Mouse (Mus musculus) lung, embryonic 16.5 days (tissue): ENCODE results near the gene Spata2l. TPM values are rescaled to one million over a fixed set of nuclear protein-coding genes. Genes with fewer than 3 reads are reported as not detected.
A peak's percentile ranks its signal among the peaks of the same experiment; 100 is the strongest.
"Not testable (repeated sequence)": the region's sequence is repeated elsewhere in the genome, so short reads cannot be mapped to it uniquely, and the experiment has no call there.

Experiments
- ATAC-seq: fragments of 200-750 bp; cut with Nextera tagmentation; 2 replicates; pipeline ENCODE4 v1.8.0; 2017; ENCODE audit warnings: low read depth, mild to moderate bottlenecking, moderate library complexity
- H3K27ac ChIP-seq: fragments of 300-500 bp; sonication (generic); 2 replicates; pipeline ENCODE4 v1.5.1; 2014; ENCODE audit warnings: mild to moderate bottlenecking, control low read depth, low read length
- H3K27me3 ChIP-seq: fragments of 300-500 bp; sonication (generic); 2 replicates; pipeline ENCODE4 v1.6.1; 2014; ENCODE audit warnings: low read depth, low read length, mixed read lengths; ENCODE audit not compliant: control insufficient read depth, insufficient read depth
- H3K36me3 ChIP-seq: fragments of 300-500 bp; sonication (generic); 2 replicates; pipeline ENCODE4 v1.6.1; 2014; ENCODE audit warnings: low read length; ENCODE audit not compliant: control insufficient read depth, insufficient read depth
- H3K4me1 ChIP-seq: fragments of 300-500 bp; sonication (generic); replicated peaks from 2 replicates; pipeline ENCODE4 v1.6.1; 2014; ENCODE audit warnings: low read length, mixed read lengths; ENCODE audit not compliant: control insufficient read depth, insufficient read depth
- H3K4me2 ChIP-seq: fragments of 300-500 bp; sonication (generic); 2 replicates; pipeline ENCODE4 v1.6.1; 2014; ENCODE audit warnings: low read depth, low read length, control low read depth
- H3K4me3 ChIP-seq: fragments of 300-500 bp; sonication (generic); 2 replicates; pipeline ENCODE4 v1.5.1; 2014; ENCODE audit warnings: mild to moderate bottlenecking, low read length, control low read depth
- H3K9ac ChIP-seq: fragments of 300-500 bp; sonication (generic); 2 replicates; pipeline ENCODE4 v1.6.1; 2014; ENCODE audit warnings: low read length, control low read depth
- H3K9me3 ChIP-seq: fragments of 300-500 bp; sonication (generic); 2 replicates; pipeline ENCODE4 v1.6.1; 2016; ENCODE audit warnings: low read length; ENCODE audit not compliant: control insufficient read depth
- WGBS: fragments of 180-500 bp; shearing (Covaris S2); extraction: QIAGEN DNeasy Blood & Tissue Kit; methylation state at CpG from one replicate; pipeline ENCODE4 v1.1.7; 2014; 5-methylcytosine and 5-hydroxymethylcytosine counted together
- polyA plus RNA-seq: library from polyadenylated mRNA; unstranded; fragments of >200 nt; fragmentation: Nextera tagmentation; extraction: Ambion mirVana; gene quantifications from 2 replicates; pipeline ENCODE4 v1.2.1, GENCODE M21; 2015

Spata2l gene
- polyA plus RNA-seq: 5.7 and 5.8 TPM in 2 replicates

GRCm38 (mm10) chr8:123235520-123236497, at the start of gene Spata2l:
Gene Spata2l (minus strand): TSS chr8:123236233.
- peak within 1 kb of the TSS; percentile 73 for H3K9ac ChIP-seq
- ATAC-seq: peak; percentile 92
- peaks cover 8% of the 10 kb centered on the region for H3K4me1 ChIP-seq
- no peaks in the 10 kb centered on the region for H3K9me3 ChIP-seq
- H3K4me2 ChIP-seq: peak within 1 kb of the TSS; percentile 91
- peaks cover 3% of the 10 kb centered on the region for H3K27me3 ChIP-seq
- no peaks in the 10 kb centered on the region for H3K36me3 ChIP-seq
- no peak within 1 kb of the TSS for H3K27ac ChIP-seq
- peak within 1 kb of the TSS; percentile 68 for H3K4me3 ChIP-seq
- WGBS: 1% methylated on average over 57 of the region's 57 CpGs

GRCm38 (mm10) chr8:123284493-123284892, 48.5 kb upstream of the Spata2l start:
- Histone ChIP-seq H3K9ac (no peak overlapping the region), H3K4me1 (no peaks in the 10 kb centered on the region), H3K4me2 (no peak overlapping the region), H3K9me3 (no peaks in the 10 kb centered on the region), H3K27me3 (no peaks in the 10 kb centered on the region), H3K4me3 (no peak overlapping the region), H3K27ac (no peak overlapping the region), H3K36me3 (peaks cover 11% of the 10 kb centered on the region)
- peak; percentile 17; the same call in 1 of the 2 replicates for ATAC-seq
- 54% methylated on average over 5 of the region's 5 CpGs for WGBS

- Histone ChIP-seq H3K27ac (no peak overlapping the region), H3K4me1 (no peaks in the 10 kb centered on the region), H3K27me3 (no peaks in the 10 kb centered on the region), H3K4me3 (no peak overlapping the region), H3K9ac (no peak overlapping the region), H3K9me3 (no peaks in the 10 kb centered on the region), H3K36me3 (peaks cover 8% of the 10 kb centered on the region), H3K4me2 (no peak overlapping the region)
- 88% methylated on average over 7 of the region's 7 CpGs for WGBS
- ATAC-seq: no peak; the same call in 1 of the 2 replicates
These were observed 48.0 kb upstream of the Spata2l start for GRCm38 (mm10) chr8:123283991-123284390.

- not testable (repeated sequence) for H3K9me3 ChIP-seq
These were observed 47.0 kb upstream of the Spata2l start for GRCm38 (mm10) chr8:123282994-123283393.

GRCm38 (mm10) chr8:123280302-123281094, 44.5 kb upstream of the Spata2l start:
- no peak overlapping the region for H3K4me3 ChIP-seq
- H3K9me3 ChIP-seq: no peaks in the 10 kb centered on the region
- no peak overlapping the region for H3K9ac ChIP-seq
- H3K4me1 ChIP-seq: no peaks in the 10 kb centered on the region
- no peaks in the 10 kb centered on the region for H3K27me3 ChIP-seq
- peaks cover 2% of the 10 kb centered on the region; the same call in 1 of the 2 replicates for H3K36me3 ChIP-seq
- no peak for ATAC-seq
- H3K4me2 ChIP-seq: no peak overlapping the region
- H3K27ac ChIP-seq: no peak overlapping the region
- 80% methylated on average over 13 of the region's 13 CpGs for WGBS

More at GRCm38 (mm10) chr8:123282994-123283393, 47.0 kb upstream of the Spata2l start:
- not testable (repeated sequence) for H3K27ac ChIP-seq, H3K4me3 ChIP-seq, H3K36me3 ChIP-seq, H3K9ac ChIP-seq, H3K4me1 ChIP-seq, ATAC-seq, H3K27me3 ChIP-seq, H3K4me2 ChIP-seq
- 89% methylated on average over 5 of the region's 6 CpGs for WGBS

GRCm38 (mm10) chr8:123279828-123280227, 43.8 kb upstream of the Spata2l start:
- H3K27ac ChIP-seq: no peak overlapping the region
- peaks cover 2% of the 10 kb centered on the region; the same call in 1 of the 2 replicates for H3K36me3 ChIP-seq
- WGBS: 82% methylated on average over 4 of the region's 4 CpGs
- H3K4me1 ChIP-seq: no peaks in the 10 kb centered on the region
- H3K4me3 ChIP-seq: no peak overlapping the region
- no peaks in the 10 kb centered on the region for H3K9me3 ChIP-seq
- H3K9ac ChIP-seq: no peak overlapping the region
- no peaks in the 10 kb centered on the region for H3K27me3 ChIP-seq
- H3K4me2 ChIP-seq: no peak overlapping the region
- no peak for ATAC-seq

- ATAC-seq: no peak
- H3K36me3 ChIP-seq: peaks cover 2% of the 10 kb centered on the region; the same call in 1 of the 2 replicates
- H3K4me1 ChIP-seq: no peaks in the 10 kb centered on the region
- no peak overlapping the region for H3K27ac ChIP-seq
- H3K9me3 ChIP-seq: no peaks in the 10 kb centered on the region
- WGBS: 75% methylated on average over 7 of the region's 7 CpGs
- H3K4me2 ChIP-seq: no peak overlapping the region
- H3K27me3 ChIP-seq: no peaks in the 10 kb centered on the region
- no peak overlapping the region for H3K9ac ChIP-seq
- H3K4me3 ChIP-seq: no peak overlapping the region
These were observed 42.4 kb upstream of the Spata2l start for GRCm38 (mm10) chr8:123278445-123278844.

- 94% methylated on average over 12 of the region's 12 CpGs for WGBS
These were observed 39.1 kb upstream of the Spata2l start for GRCm38 (mm10) chr8:123275096-123275495.

GRCm38 (mm10) chr8:123274447-123274846, 38.4 kb upstream of the Spata2l start:
- ATAC-seq: no peak
- Histone ChIP-seq H3K4me2 (no peak overlapping the region), H3K4me3 (no peak overlapping the region), H3K9me3 (no peaks in the 10 kb centered on the region), H3K4me1 (no peaks in the 10 kb centered on the region), H3K9ac (no peak overlapping the region), H3K27me3 (no peaks in the 10 kb centered on the region), H3K27ac (no peak overlapping the region), H3K36me3 (no peaks in the 10 kb centered on the region; the same call in 1 of the 2 replicates)
- 77% methylated on average over 5 of the region's 5 CpGs for WGBS

More at GRCm38 (mm10) chr8:123275096-123275495, 39.1 kb upstream of the Spata2l start:
- H3K27ac ChIP-seq: no peak overlapping the region
- H3K9ac ChIP-seq: no peak overlapping the region
- no peak overlapping the region for H3K4me3 ChIP-seq
- no peaks in the 10 kb centered on the region for H3K9me3 ChIP-seq
- ATAC-seq: no peak
- no peaks in the 10 kb centered on the region for H3K27me3 ChIP-seq
- no peaks in the 10 kb centered on the region for H3K4me1 ChIP-seq
- H3K4me2 ChIP-seq: no peak overlapping the region
- H3K36me3 ChIP-seq: no peaks in the 10 kb centered on the region; the same call in 1 of the 2 replicates
